Mouse (Mus musculus) layer of hippocampus, postnatal 25 days (tissue): ENCODE results near the gene Arap1. TPM values are rescaled to one million over a fixed set of nuclear protein-coding genes. Genes with fewer than 3 reads are reported as not detected.

Source experiments
- DNase-seq, 2 experiments: peaks; one replicate each; pipeline ENCODE4 v3.0.0; 2022; ENCODE audit warnings: mixed read lengths in 2 of 2, low spot score in 1 of 2; ENCODE audit errors: extremely low spot score in 1 of 2
- total RNA-seq, 2 experiments: library from RNA; stranded (reverse); gene quantifications; 2 replicates each; pipeline ENCODE4 v1.2.3; 2021

The Arap1 gene
- total RNA-seq, 2 experiments from 2014 or later = 13.9 to 24.2 TPM

DNA sequence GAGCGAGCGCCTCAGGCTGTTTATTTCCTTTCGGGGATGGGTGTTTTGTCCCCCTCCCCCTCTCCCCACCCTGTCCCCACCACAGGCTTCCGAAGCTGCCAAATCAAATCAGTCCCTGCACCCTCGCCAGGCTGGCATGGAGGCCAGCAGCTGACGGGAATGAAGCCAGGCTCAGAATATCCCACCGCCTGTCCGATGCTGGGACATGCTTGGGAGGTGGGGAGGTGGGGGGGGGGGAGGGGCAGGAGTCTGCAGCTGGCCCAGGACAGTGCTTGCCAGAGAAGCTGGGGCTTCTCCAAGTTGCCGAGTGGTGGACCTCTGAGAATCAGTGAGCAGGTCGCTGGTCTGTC is 112.7 kb downstream of the Arap1 start:
- DNase-seq = no peak

DNA sequence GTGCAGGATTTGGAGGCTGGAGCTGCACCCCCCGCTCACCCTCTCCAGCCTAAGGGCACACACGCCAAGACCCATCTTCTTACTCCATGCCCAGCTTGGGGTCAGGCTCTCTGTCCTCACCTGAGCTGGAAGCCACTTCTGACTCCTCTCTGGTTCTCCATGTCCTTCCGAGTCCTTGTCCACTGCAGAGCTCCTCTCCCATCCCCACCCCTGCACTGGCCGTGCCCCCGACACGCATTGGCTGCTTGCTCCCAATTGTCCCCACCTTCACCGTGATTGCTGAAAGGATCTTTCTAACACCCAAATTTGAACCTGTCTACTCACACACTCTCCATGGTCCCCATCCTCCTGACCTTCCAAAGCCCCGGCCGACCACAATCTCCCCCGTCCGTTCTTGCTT is 113.7 kb downstream of the Arap1 start:
- no peak for DNase-seq

Other genes with a start within 250 kb of the Arap1 start
- 10 to 100 TPM; 35.1 to 36.6 TPM for gene Atg16l2, start 45.8 kb upstream of the Arap1 start, total RNA-seq
- 10 to 100 TPM; 22.4 to 23.0 TPM for gene Stard10, start 31.0 kb upstream of the Arap1 start, total RNA-seq
- not detected for gene Gm45837, start 62.8 kb downstream of the Arap1 start, total RNA-seq
- 100 to 1,000 TPM; 295 to 297 TPM for gene Pde2a, start 73.6 kb downstream of the Arap1 start, total RNA-seq
- gene Art2b, start 237.5 kb downstream of the Arap1 start, total RNA-seq = not detected